15 mouse cellular contexts compared by ENCODE assay signal in genomic region chr3:143193263-143193970, GRCm38 (mm10).
"Had no signal": no experiment of that assay in that cellular context is flagged by ENCODE, and none has a peak within 500 bp of the region (broad histone marks: within the 10 kb centered on the region; RNA-seq: fewer than 3 reads in every experiment).

No protein-coding gene starts in this region.

- H3K36me3 ChIP-seq: limb, embryonic 15.5 days; liver, embryonic 12.5 days had no signal

- H3K4me2 ChIP-seq: limb, embryonic 15.5 days; liver, embryonic 12.5 days; lung, embryonic 14.5 days had no signal

- H3K27me3 ChIP-seq: limb, embryonic 15.5 days; liver, embryonic 12.5 days had no signal

- H3K9ac ChIP-seq: limb, embryonic 15.5 days; liver, embryonic 12.5 days; lung, embryonic 14.5 days had no signal

- H3K4me3 ChIP-seq: limb, embryonic 15.5 days; liver, embryonic 12.5 days had no signal

- H3K4me1 ChIP-seq: limb, embryonic 15.5 days; liver, embryonic 12.5 days had no signal

- H3K9me3 ChIP-seq: limb, embryonic 15.5 days; liver, embryonic 12.5 days had no signal

- DNase-seq: kidney, adult 9 months; layer of hippocampus, adult 9-11 months; layer of hippocampus, postnatal 36 days; lung, embryonic 14.5 days; lung, postnatal 10 days; lung, postnatal 4 days; midbrain, embryonic 14.5 days; retina, postnatal 1 day; right cerebral cortex, postnatal 4 days; spleen, adult 18-20 months; thymus, adult 18-20 months; thymus, postnatal 14 days had no signal

- H3K27ac ChIP-seq: limb, embryonic 15.5 days; liver, embryonic 12.5 days had no signal

- ATAC-seq: intestine, embryonic 16.5 days; liver, embryonic 12.5 days had no signal
